Mouse (Mus musculus) megakaryocyte-erythroid progenitor cell, adult 5-6 weeks (primary cell): ENCODE results near the gene Grik1. TPM values are rescaled to one million over a fixed set of nuclear protein-coding genes. Genes with fewer than 3 reads are reported as not detected.
A peak's percentile ranks its signal among the peaks of the same experiment; 100 is the strongest.

Source experiments
- ATAC-seq: replicated peaks from 2 replicates; pipeline ENCODE4 v1.8.0; 2016; ENCODE audit warnings: mild to moderate bottlenecking, inconsistent platforms; ENCODE audit not compliant: severe bottlenecking, poor library complexity, low FRiP score, low TSS enrichment
- total RNA-seq, 2 experiments: library from RNA; stranded (forward) in 1 of 2; stranded (reverse) in 1 of 2; fragments of 200-1000, 215-1000 nt in 1 of 2; fragments of >200 nt in 1 of 2; fragmentation: Nextera tagmentation in 1 of 2; gene quantifications; 2 replicates each; pipeline ENCODE4 v1.2.3; 2014 to 2017

The Grik1 gene
- total RNA-seq (2014; fragmentation: Nextera tagmentation) (not detected in 2 replicates), total RNA-seq (2017) (not detected in 2 replicates)

- ATAC-seq: no peak
Observed at GRCm38 (mm10) chr16:88290132-88290772, at the start of gene Grik1. Gene Grik1, minus strand, starts transcription at chr16:88290265.

GRCm38 (mm10) chr16:88294209-88294608, 4.1 kb upstream of the Grik1 start:
- ATAC-seq: no peak

- no peak for ATAC-seq
Observed at GRCm38 (mm10) chr16:88289421-88290081, 514 bp downstream of the Grik1 start.

- ATAC-seq: no peak
Observed at GRCm38 (mm10) chr16:88258407-88258806, 31.7 kb downstream of the Grik1 start.

GRCm38 (mm10) chr16:88257072-88257471, 33.0 kb downstream of the Grik1 start:
- no peak for ATAC-seq

- no peak for ATAC-seq
Observed at GRCm38 (mm10) chr16:88256101-88256500, 34.0 kb downstream of the Grik1 start.

- no peak for ATAC-seq
Observed at GRCm38 (mm10) chr16:88252676-88253075, 37.4 kb downstream of the Grik1 start.

- ATAC-seq: no peak
Observed at GRCm38 (mm10) chr16:88251049-88251448, 39.0 kb downstream of the Grik1 start.

- no peak for ATAC-seq
Observed at GRCm38 (mm10) chr16:88249825-88250224, 40.2 kb downstream of the Grik1 start.

- no peak for ATAC-seq
Observed at GRCm38 (mm10) chr16:88247586-88247985, 42.5 kb downstream of the Grik1 start.

- no peak for ATAC-seq
Observed at GRCm38 (mm10) chr16:88244658-88245057, 45.4 kb downstream of the Grik1 start.

GRCm38 (mm10) chr16:88225616-88226015, 64.4 kb downstream of the Grik1 start:
- no peak for ATAC-seq

GRCm38 (mm10) chr16:88221932-88222331, 68.1 kb downstream of the Grik1 start:
- no peak for ATAC-seq

GRCm38 (mm10) chr16:88212531-88212930, 77.5 kb downstream of the Grik1 start:
- no peak for ATAC-seq

- no peak for ATAC-seq
Observed at GRCm38 (mm10) chr16:88211852-88212251, 78.2 kb downstream of the Grik1 start.

GRCm38 (mm10) chr16:88204400-88204799, 85.7 kb downstream of the Grik1 start:
- ATAC-seq: peak; percentile 87

GRCm38 (mm10) chr16:88203985-88204384, 86.1 kb downstream of the Grik1 start:
- no peak for ATAC-seq

- ATAC-seq: no peak
Observed at GRCm38 (mm10) chr16:88187433-88188037, 102.5 kb downstream of the Grik1 start.

GRCm38 (mm10) chr16:88178813-88179212, 111.3 kb downstream of the Grik1 start:
- no peak for ATAC-seq

- ATAC-seq: no peak
Observed at GRCm38 (mm10) chr16:88177364-88177763, 112.7 kb downstream of the Grik1 start.
